In the genomic region with DNA sequence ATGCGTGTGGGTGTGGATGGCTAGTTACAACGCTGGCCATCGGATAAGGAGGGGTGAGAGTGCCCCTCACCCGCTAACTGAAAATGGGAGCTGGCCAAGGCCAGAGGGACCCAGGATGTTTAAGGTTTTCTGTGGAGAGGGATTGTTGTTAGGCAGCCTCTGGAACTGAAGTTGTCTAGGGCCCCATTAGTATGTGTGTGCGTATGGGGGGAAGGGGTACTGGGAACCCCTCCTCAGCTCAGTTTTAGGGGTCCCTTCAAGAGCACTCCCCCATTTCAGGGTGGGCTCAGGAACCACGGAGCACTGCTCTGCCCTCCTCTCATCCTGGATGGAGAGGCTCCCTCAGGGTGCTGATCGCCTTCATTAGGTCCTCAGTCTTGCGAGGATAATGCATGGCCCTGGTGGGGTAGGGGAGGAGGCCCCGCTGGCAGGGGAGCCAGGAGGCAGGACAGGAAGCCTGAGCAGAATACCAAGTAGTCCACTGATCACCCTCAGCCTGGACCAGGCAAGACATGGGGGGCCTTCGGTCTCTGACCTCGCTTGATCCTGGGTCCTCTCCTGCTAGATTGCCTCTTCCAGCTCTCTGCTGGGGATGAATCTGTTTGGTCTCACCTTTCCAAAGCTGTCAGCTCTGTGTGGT, we compare ENCODE assay signal across 12 mouse cellular contexts. TPM values are rescaled to one million over a fixed set of nuclear protein-coding genes. Genes with fewer than 3 reads are reported as not detected.
DNase-seq lines count a peak whose midpoint lies in the region; ATAC-seq lines count a peak whose summit lies in the region.
"Had no signal": no experiment of that assay in that cellular context is flagged by ENCODE, and none has a peak within 500 bp of the region (broad histone marks: within the 10 kb centered on the region; RNA-seq: fewer than 3 reads in every experiment).

No protein-coding gene starts in this region.

- peak; percentile 81 for ATAC-seq in midbrain, embryonic 11.5 days (ENCODE audit: low FRiP score)
- ATAC-seq in midbrain, embryonic 16.5 days = no peak
- ATAC-seq in forebrain, embryonic 15.5 days (replicated peaks) = peak; percentile 65
- peak; percentile 56; the same call in 1 of the 2 replicates for ATAC-seq in hindbrain, embryonic 16.5 days
- peak; percentile 70 for ATAC-seq in neural tube, embryonic 13.5 days (ENCODE audit: low read depth)
- ATAC-seq: liver, embryonic 12.5 days had no signal

- 0 out of 2 replicates have a peak overlapping the region, but pooled peaks have one; percentile 7 for H3K4me2 ChIP-seq in midbrain, embryonic 11.5 days
- no peak overlapping the region for H3K4me2 ChIP-seq in midbrain, embryonic 16.5 days (ENCODE audit: low read length)
- no peak overlapping the region for H3K4me2 ChIP-seq in forebrain, embryonic 15.5 days (replicated peaks)
- no peak overlapping the region for H3K4me2 ChIP-seq in hindbrain, embryonic 16.5 days (ENCODE audit: low read length)
- no peak overlapping the region for H3K4me2 ChIP-seq in neural tube, embryonic 13.5 days
- H3K4me2 ChIP-seq: liver, embryonic 12.5 days had no signal

- H3K4me1 ChIP-seq in midbrain, embryonic 11.5 days (ENCODE audit: control insufficient read depth, insufficient read depth, low read length) = peaks cover 31% of the 10 kb centered on the region
- H3K4me1 ChIP-seq in midbrain, embryonic 16.5 days (ENCODE audit: control insufficient read depth, insufficient read depth, low read length) = peaks cover 3% of the 10 kb centered on the region; the same call in 1 of the 2 replicates
- H3K4me1 ChIP-seq in forebrain, embryonic 15.5 days = peaks cover 28% of the 10 kb centered on the region
- H3K4me1 ChIP-seq in hindbrain, embryonic 16.5 days (ENCODE audit: control insufficient read depth, insufficient read depth, low read depth, low read length) = peaks cover 7% of the 10 kb centered on the region
- peaks cover 51% of the 10 kb centered on the region for H3K4me1 ChIP-seq in neural tube, embryonic 13.5 days (replicated peaks)

- 45% methylated on average over 11 of the region's 11 CpGs for WGBS in midbrain, embryonic 11.5 days
- WGBS in midbrain, embryonic 16.5 days = 35% methylated on average over 11 of the region's 11 CpGs
- 25% methylated on average over 11 of the region's 11 CpGs for WGBS in forebrain, embryonic 15.5 days
- 34% methylated on average over 11 of the region's 11 CpGs for WGBS in hindbrain, embryonic 16.5 days
- WGBS in neural tube, embryonic 13.5 days = 35% methylated on average over 11 of the region's 11 CpGs

- H3K27me3 ChIP-seq in midbrain, embryonic 11.5 days (ENCODE audit: control insufficient read depth, insufficient read depth, low read length) = no peaks in the 10 kb centered on the region
- H3K27me3 ChIP-seq in midbrain, embryonic 16.5 days (ENCODE audit: control insufficient read depth, insufficient read depth, low read depth, low read length) = no peaks in the 10 kb centered on the region
- H3K27me3 ChIP-seq in forebrain, embryonic 15.5 days = no peaks in the 10 kb centered on the region
- H3K27me3 ChIP-seq in hindbrain, embryonic 16.5 days (replicated peaks; ENCODE audit: control insufficient read depth, insufficient read depth, low read length) = no peaks in the 10 kb centered on the region
- no peaks in the 10 kb centered on the region for H3K27me3 ChIP-seq in neural tube, embryonic 13.5 days

- DNase-seq in midbrain, embryonic 11.5 days (ENCODE audit: low spot score, missing footprints) = no peak
- no peak for DNase-seq in thymus, postnatal 25 days
- DNase-seq in layer of hippocampus, postnatal 36 days = no peak
- DNase-seq: adrenal gland, adult 8-10 months; cerebellum, postnatal 25 days; lung, postnatal 10 days had no signal

- H3K9ac ChIP-seq in midbrain, embryonic 11.5 days (ENCODE audit: low read length) = peak overlapping the region; percentile 41
- no peak overlapping the region for H3K9ac ChIP-seq in midbrain, embryonic 16.5 days (ENCODE audit: low read depth, low read length)
- 0 out of 2 replicates have a peak overlapping the region, but pooled peaks have one; percentile 5 for H3K9ac ChIP-seq in forebrain, embryonic 15.5 days (replicated peaks)
- peak overlapping the region; percentile 17; the same call in 1 of the 2 replicates for H3K9ac ChIP-seq in hindbrain, embryonic 16.5 days (ENCODE audit: low read depth, low read length)
- peak overlapping the region; percentile 34 for H3K9ac ChIP-seq in neural tube, embryonic 13.5 days
- H3K9ac ChIP-seq: liver, embryonic 12.5 days had no signal

- H3K9me3 ChIP-seq in midbrain, embryonic 11.5 days (ENCODE audit: control insufficient read depth, low read length) = no peaks in the 10 kb centered on the region
- H3K9me3 ChIP-seq in midbrain, embryonic 16.5 days (replicated peaks; ENCODE audit: control insufficient read depth, low read length, poor library complexity, severe bottlenecking) = no peaks in the 10 kb centered on the region
- no peaks in the 10 kb centered on the region; the same call in 1 of the 2 replicates for H3K9me3 ChIP-seq in forebrain, embryonic 15.5 days
- no peaks in the 10 kb centered on the region for H3K9me3 ChIP-seq in hindbrain, embryonic 16.5 days (ENCODE audit: control insufficient read depth, low read length)
- no peaks in the 10 kb centered on the region for H3K9me3 ChIP-seq in neural tube, embryonic 13.5 days
- H3K9me3 ChIP-seq: liver, embryonic 12.5 days had no signal

- H3K27ac ChIP-seq in midbrain, embryonic 11.5 days (ENCODE audit: low read depth, low read length) = peak overlapping the region; percentile 85
- H3K27ac ChIP-seq in midbrain, embryonic 16.5 days (ENCODE audit: low read length) = no peak overlapping the region
- peak overlapping the region; percentile 81 for H3K27ac ChIP-seq in forebrain, embryonic 15.5 days (replicated peaks)
- H3K27ac ChIP-seq in hindbrain, embryonic 16.5 days (ENCODE audit: low read depth, low read length) = peak overlapping the region; percentile 48
- peak overlapping the region; percentile 76 for H3K27ac ChIP-seq in neural tube, embryonic 13.5 days (replicated peaks)
- H3K27ac ChIP-seq: liver, embryonic 12.5 days had no signal

- H3K4me3 ChIP-seq in midbrain, embryonic 11.5 days (ENCODE audit: low read depth, low read length) = no peak overlapping the region
- H3K4me3 ChIP-seq in midbrain, embryonic 16.5 days (ENCODE audit: low read depth, low read length) = no peak overlapping the region
- no peak overlapping the region for H3K4me3 ChIP-seq in forebrain, embryonic 15.5 days
- no peak overlapping the region for H3K4me3 ChIP-seq in hindbrain, embryonic 16.5 days (ENCODE audit: low read length)
- no peak overlapping the region for H3K4me3 ChIP-seq in neural tube, embryonic 13.5 days
- H3K4me3 ChIP-seq: liver, embryonic 12.5 days had no signal

- no peaks in the 10 kb centered on the region for H3K36me3 ChIP-seq in midbrain, embryonic 11.5 days (ENCODE audit: control insufficient read depth, insufficient read depth, low read length)
- no peaks in the 10 kb centered on the region for H3K36me3 ChIP-seq in midbrain, embryonic 16.5 days (ENCODE audit: control insufficient read depth, insufficient read depth, low read length)
- no peaks in the 10 kb centered on the region for H3K36me3 ChIP-seq in forebrain, embryonic 15.5 days
- H3K36me3 ChIP-seq in hindbrain, embryonic 16.5 days (ENCODE audit: control insufficient read depth, insufficient read depth, low read length) = no peaks in the 10 kb centered on the region
- no peaks in the 10 kb centered on the region for H3K36me3 ChIP-seq in neural tube, embryonic 13.5 days
- H3K36me3 ChIP-seq: liver, embryonic 12.5 days had no signal

RNA-seq across cellular contexts. Expression of a gene that starts 23.0 kb away (rescaled TPM):
- polyA plus RNA-seq in midbrain, embryonic 11.5 days (2014; fragmentation: Nextera tagmentation; extraction: Ambion mirVana) = 91.4 and 92.8 TPM in 2 replicates
- polyA plus RNA-seq in midbrain, embryonic 16.5 days (2015; fragmentation: Nextera tagmentation; extraction: Ambion mirVana) = 80.6 and 85.7 TPM in 2 replicates
- polyA plus RNA-seq in forebrain, embryonic 15.5 days (2015; fragmentation: Nextera tagmentation; extraction: Ambion mirVana) = 106 and 109 TPM in 2 replicates
- polyA plus RNA-seq in hindbrain, embryonic 16.5 days (2015; fragmentation: Nextera tagmentation; extraction: Ambion mirVana) = 81.2 and 84.8 TPM in 2 replicates
- polyA plus RNA-seq in neural tube, embryonic 13.5 days (2015; fragmentation: Nextera tagmentation; extraction: Ambion mirVana) = 79.2 and 92.0 TPM in 2 replicates
- total RNA-seq in layer of hippocampus, postnatal 36 days (2021) = 10 to 100 TPM; 32.8 to 34.0 TPM

RNA-seq across cellular contexts. Expression of a gene that starts 34.6 kb away (rescaled TPM):
- 0.12 and 0.19 TPM in 2 replicates for polyA plus RNA-seq in midbrain, embryonic 11.5 days (2014; fragmentation: Nextera tagmentation; extraction: Ambion mirVana)
- polyA plus RNA-seq in midbrain, embryonic 16.5 days (2015; fragmentation: Nextera tagmentation; extraction: Ambion mirVana) = 0.24 and 0.51 TPM in 2 replicates
- 0.17 TPM in 1 of 2 replicates, not detected in the other for polyA plus RNA-seq in forebrain, embryonic 15.5 days (2015; fragmentation: Nextera tagmentation; extraction: Ambion mirVana)
- polyA plus RNA-seq in hindbrain, embryonic 16.5 days (2015; fragmentation: Nextera tagmentation; extraction: Ambion mirVana) = 0.35 and 0.60 TPM in 2 replicates
- 0.21 TPM in 1 of 2 replicates, not detected in the other for polyA plus RNA-seq in neural tube, embryonic 13.5 days (2015; fragmentation: Nextera tagmentation; extraction: Ambion mirVana)
- not detected for total RNA-seq in layer of hippocampus, postnatal 36 days (2021)
- total RNA-seq: monocyte, adult 5-6 weeks had no signal

RNA-seq across cellular contexts. Expression of a gene that starts 43.7 kb away (rescaled TPM):
- polyA plus RNA-seq in midbrain, embryonic 11.5 days (2014; fragmentation: Nextera tagmentation; extraction: Ambion mirVana) = 47.5 and 51.1 TPM in 2 replicates
- 14.8 and 16.3 TPM in 2 replicates for polyA plus RNA-seq in midbrain, embryonic 16.5 days (2015; fragmentation: Nextera tagmentation; extraction: Ambion mirVana)
- 12.2 and 13.5 TPM in 2 replicates for polyA plus RNA-seq in forebrain, embryonic 15.5 days (2015; fragmentation: Nextera tagmentation; extraction: Ambion mirVana)
- 22.2 and 27.4 TPM in 2 replicates for polyA plus RNA-seq in hindbrain, embryonic 16.5 days (2015; fragmentation: Nextera tagmentation; extraction: Ambion mirVana)
- polyA plus RNA-seq in neural tube, embryonic 13.5 days (2015; fragmentation: Nextera tagmentation; extraction: Ambion mirVana) = 36.6 and 43.2 TPM in 2 replicates
- 1 to 10 TPM; 5.5 to 7.8 TPM for total RNA-seq in layer of hippocampus, postnatal 36 days (2021)

RNA-seq across cellular contexts. Expression of a gene that starts 50.5 kb away (rescaled TPM):
- 23.1 and 24.4 TPM in 2 replicates for polyA plus RNA-seq in midbrain, embryonic 11.5 days (2014; fragmentation: Nextera tagmentation; extraction: Ambion mirVana)
- 32.2 and 32.5 TPM in 2 replicates for polyA plus RNA-seq in midbrain, embryonic 16.5 days (2015; fragmentation: Nextera tagmentation; extraction: Ambion mirVana)
- 20.7 and 21.5 TPM in 2 replicates for polyA plus RNA-seq in forebrain, embryonic 15.5 days (2015; fragmentation: Nextera tagmentation; extraction: Ambion mirVana)
- polyA plus RNA-seq in hindbrain, embryonic 16.5 days (2015; fragmentation: Nextera tagmentation; extraction: Ambion mirVana) = 36.2 and 37.3 TPM in 2 replicates
- 18.5 and 22.3 TPM in 2 replicates for polyA plus RNA-seq in neural tube, embryonic 13.5 days (2015; fragmentation: Nextera tagmentation; extraction: Ambion mirVana)
- total RNA-seq in layer of hippocampus, postnatal 36 days (2021) = 10 to 100 TPM; 29.8 to 34.5 TPM
